Mouse (Mus musculus) heart, adult 11 months (tissue): ENCODE measurements at regions not wholly inside any gene's neighbourhood (a gene's known extent, or its start where the extent isn't known, plus 50 kb on each side); places are given as distances from the start of the nearest gene placed in this dataset.

Experiments
- DNase-seq: peaks from one replicate; pipeline ENCODE4 v3.0.0; 2022

- peak; percentile 63 for DNase-seq
Measured at GRCm38 (mm10) chr3:37909008-37909407, 184.7 kb upstream of the Gm5148 start.

DNA sequence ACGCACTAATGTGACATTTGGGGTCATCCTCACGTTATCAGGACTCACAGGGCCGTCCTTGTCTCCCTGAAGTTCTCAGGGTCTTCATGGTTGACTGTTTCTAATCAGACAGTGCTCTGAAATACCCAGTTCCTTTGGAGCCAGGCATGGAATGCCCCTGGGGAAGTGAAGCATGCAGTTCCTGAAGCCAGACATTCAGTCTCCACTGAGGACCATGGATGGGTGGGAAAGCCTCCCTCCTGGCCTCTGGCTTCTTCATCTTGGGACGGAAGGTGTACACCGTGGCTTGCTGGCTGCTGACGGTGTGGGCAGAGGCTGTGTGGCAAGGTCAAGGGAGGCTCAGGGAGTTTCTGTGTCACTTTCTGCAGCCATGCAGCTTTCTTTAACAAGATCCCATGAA lies 184.2 kb upstream of the Gm5148 start:
- peak; percentile 84 for DNase-seq

- peak; percentile 96 for DNase-seq
Measured at GRCm38 (mm10) chr3:37907432-37908088, 183.3 kb upstream of the Gm5148 start.

GRCm38 (mm10) chr3:37906806-37907251 lies 182.5 kb upstream of the Gm5148 start:
- DNase-seq: peak; percentile 97

DNA sequence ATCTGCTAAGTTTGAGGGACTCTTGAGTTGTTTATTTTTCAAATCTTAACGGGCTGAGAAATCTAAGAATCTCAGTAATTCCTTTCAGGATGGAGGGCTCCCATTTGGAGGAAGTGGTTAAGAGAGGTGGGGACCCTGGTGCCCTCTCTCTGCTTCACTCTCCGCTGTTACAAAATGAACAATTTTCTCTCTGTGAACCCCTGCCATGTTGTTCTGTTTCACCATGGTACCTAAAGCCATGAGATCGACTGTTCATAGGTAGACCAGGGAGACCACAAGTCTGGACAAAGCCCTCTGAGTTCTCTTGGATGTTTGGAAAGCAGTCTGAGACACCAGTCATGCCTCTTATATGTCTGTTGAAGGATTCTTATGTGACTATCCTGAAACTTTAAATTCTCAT lies 179.9 kb upstream of the Gm5148 start:
- peak; percentile 71 for DNase-seq

DNA sequence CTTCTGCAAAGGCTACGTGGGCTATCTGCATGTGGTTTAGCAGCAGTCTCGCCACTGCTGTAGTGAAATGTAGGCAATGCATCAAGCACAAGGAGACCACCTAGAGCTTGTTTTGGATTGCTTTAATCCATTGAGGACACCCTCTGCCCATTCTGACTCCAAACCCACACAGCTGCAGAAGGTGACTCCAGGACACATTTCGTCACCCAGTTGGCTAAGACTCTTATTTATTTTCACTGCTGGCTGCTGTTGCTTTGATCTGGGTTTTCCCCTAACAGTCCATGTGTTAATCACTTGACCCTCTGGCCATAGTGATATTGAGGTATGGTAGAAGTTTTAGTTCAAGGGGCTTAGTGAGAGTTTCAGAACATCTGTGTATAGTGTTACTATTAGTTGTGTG lies 179.2 kb upstream of the Gm5148 start:
- DNase-seq: peak; percentile 96

DNA sequence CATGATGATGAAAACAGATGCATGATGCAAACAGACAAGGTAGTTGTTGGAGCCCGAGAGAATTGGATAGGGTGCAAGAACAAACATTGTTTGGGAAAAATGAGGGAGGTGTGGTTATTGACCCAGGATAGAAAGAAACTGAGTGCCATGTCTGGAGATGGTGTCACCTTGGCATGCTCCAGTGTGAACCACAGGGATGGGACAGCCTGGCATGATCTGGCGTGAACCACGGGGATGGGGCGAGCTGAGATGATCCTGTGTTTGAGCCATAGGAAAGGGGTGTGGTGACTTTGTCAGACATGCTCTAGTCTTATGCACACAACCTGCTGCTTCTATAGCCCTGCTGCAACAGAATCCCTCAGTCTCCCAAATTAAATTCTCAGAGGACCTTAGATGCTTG lies 178.7 kb upstream of the Gm5148 start:
- peak; percentile 90 for DNase-seq

- DNase-seq: no peak
Measured at GRCm38 (mm10) chr3:37897392-37897791, 173.1 kb upstream of the Gm5148 start.

GRCm38 (mm10) chr3:37896821-37897311 lies 172.6 kb upstream of the Gm5148 start:
- DNase-seq: peak; percentile 99

DNA sequence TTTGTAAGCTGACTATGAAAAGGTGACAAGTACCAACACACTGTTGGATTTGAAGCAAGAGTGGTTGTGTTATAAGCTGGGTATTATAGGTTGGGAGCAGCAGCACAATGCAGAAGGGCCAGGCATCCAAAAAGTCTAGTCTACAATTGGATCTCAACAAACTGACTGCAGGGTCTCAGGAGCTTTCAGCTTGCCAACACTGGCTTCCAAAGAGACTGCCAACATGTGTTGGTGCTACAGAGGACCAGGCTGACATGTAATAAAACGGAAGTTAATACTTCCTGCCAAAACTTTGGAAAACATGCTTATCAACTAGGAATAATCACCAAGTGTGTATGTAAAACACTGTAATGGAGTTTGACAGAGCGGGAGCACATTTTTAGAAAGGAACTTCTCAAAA lies 170.3 kb upstream of the Gm5148 start:
- DNase-seq: peak; percentile 92

DNA sequence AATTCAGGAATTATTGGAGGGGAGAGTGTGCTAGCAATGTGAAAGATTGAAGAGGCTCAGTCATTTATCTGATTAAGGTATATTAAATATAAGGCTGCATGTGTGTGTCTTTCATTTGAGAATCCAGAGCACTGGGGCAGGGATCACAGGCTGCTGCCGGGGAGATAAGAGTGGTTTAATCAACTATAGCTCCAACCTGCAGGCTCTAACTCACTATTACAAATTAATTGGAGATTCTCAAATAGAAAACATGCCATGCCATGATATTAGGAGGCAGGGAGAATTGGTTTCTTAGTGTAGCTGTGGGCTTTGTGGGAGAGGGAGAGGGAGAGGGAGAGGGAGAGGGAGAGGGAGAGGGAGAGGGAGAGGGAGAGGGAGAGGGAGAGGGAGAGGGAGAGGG lies 165.9 kb upstream of the Gm5148 start:
- DNase-seq: peak; percentile 40

DNA sequence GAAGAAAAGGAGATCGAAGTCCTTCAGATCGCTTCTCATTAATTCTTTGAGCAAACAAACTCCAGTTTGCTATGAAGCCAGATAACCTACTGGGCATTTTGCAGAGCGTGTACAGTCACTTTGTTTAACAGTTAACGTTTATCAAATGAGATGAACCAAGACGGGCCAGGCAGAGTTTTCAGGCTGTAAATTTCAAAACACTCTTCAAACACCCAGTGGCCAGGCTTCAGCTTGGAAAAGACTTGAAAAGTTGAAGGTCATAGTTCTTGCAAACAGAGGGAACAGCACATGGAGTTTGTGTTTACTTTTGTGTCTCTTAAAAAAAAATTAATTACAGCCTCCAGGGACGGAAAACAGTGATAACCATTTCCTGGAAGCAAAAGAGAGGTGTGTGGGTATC lies 164.2 kb upstream of the Gm5148 start:
- DNase-seq: peak; percentile 68

- DNase-seq: peak; percentile 90
Measured at GRCm38 (mm10) chr3:37887711-37888110, 163.4 kb upstream of the Gm5148 start.

DNA sequence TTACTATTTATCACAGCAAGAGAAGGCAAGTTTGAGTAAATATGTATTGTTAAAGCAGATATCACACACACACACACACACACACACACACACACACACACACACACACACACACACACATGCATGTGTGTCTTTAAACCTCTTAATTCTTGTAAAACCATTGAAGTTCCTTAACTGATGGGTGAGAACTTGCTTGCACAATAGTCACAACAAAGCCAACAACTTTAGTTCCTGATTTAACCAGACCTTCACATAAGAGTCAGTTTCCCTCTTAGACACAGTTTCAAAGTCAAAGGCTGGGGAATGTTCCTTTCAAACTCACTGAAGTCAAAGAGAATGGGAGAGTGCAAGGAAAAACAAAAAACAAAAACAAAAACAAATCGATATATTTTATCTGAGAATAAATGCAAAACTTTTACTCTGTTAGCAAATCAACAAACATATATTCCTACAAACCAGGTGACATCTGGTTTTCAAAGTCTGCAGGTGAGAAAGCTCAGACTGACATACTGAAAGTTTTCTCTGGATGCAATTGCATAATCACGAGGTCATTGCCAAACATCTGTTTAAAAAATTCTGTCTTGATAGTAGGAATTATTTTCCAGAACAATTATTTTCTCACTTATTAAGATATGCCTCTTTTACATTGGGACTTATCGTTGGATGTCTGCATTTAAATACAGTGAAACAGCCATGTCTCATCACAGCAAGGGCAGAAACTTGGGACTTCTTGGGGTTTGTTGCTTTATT lies 162.6 kb upstream of the Gm5148 start:
- DNase-seq: peak; percentile 43

DNA sequence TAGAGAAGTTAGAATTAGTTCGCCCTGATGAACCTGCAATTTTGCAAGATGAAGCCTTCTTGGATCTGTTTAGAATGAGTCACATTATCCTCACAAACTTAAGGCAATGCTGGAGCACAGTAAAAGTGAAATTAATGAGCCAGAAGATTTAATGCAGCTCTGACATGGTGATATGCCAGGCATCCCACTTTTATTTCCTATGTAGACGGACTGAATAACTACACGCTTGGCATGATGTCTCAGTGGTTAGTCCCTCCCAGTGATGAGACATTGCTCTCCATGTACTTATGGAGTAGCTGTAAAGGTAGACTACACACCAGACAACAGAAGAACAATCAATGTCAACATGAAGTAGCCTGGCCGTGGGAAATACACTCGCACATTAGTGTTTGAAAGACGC lies 161.5 kb upstream of the Gm5148 start:
- DNase-seq: peak; percentile 65

DNA sequence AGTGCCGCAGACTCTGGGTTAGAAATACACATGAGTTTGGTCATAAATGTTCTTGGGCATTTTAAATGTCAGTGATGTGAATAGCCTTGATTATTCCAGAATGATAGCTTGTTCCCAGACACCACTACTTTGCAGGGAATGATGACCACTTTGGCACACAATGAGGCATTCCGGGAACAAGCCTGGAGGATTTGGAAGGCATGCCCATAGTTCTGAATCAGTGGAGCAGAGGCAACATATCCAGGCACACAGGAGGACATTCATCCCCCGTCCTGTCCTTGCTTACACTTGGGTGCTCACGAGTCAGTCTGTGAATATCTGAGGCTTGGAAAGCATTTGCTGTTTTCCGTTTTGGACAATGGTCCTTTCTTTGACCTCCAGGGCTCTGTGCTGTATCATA lies 158.1 kb upstream of the Gm5148 start:
- DNase-seq: peak; percentile 94

DNA sequence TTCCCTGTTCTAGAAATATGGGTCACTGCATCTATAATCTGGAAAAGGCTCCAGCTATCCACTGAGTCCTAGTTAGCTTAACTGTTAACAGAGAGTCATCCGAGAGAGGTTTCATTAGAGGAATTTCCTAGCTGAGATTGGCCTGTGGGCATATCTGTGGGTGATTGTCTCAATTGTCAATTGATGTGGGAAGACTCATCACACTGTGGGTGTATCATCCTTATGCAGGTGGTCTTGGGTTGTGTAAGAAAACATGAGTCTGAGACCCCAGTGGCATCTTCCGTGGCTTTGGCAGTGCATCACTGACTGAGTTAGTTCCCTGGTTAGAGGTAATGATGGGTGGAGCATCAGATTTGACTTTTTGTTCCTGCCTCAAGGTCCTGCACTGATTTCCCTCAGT lies 156.7 kb upstream of the Gm5148 start:
- peak; percentile 78 for DNase-seq

- peak; percentile 87 for DNase-seq
Measured at GRCm38 (mm10) chr3:37879056-37879455, 154.8 kb upstream of the Gm5148 start.

DNA sequence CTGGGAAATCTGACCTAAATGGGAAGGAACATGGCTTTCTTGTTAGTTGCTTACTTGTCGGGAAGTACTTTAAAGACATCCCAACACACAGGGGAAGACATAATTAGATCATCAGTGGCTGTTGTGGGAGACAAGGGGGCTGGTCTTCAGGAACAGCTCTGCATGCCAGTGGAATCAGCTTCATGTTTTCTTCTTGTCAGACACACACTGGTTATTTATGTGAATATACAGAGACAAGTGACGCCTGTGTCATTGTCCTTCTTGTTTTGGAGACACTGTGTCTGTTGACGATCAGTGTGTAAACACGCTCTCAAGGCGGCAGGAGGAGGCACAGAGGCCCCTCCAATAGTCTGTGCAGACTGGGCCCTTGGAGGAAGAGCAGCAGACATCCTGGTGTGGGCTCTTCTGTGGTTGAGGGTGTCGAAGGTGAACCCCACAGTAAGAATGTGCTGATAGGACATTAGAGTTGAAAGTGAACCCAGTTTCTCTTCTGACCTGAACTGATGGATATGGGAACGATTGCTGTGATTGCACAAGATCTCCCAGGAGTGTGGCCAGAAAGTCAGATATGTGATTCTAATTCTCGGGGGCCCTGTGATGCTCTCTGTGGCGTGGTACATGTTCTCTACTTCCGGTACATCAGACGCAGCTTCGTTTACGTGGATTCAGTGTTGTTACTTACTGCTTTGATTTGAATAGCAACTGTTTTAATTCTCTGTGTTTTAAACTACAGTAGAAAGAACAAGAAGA lies 151.9 kb upstream of the Gm5148 start:
- peak; percentile 94 for DNase-seq

- peak; percentile 99 for DNase-seq
Measured at GRCm38 (mm10) chr3:37875331-37876015, 151.2 kb upstream of the Gm5148 start.

- peak; percentile 97 for DNase-seq
Measured at GRCm38 (mm10) chr3:37874864-37875263, 150.6 kb upstream of the Gm5148 start.

DNA sequence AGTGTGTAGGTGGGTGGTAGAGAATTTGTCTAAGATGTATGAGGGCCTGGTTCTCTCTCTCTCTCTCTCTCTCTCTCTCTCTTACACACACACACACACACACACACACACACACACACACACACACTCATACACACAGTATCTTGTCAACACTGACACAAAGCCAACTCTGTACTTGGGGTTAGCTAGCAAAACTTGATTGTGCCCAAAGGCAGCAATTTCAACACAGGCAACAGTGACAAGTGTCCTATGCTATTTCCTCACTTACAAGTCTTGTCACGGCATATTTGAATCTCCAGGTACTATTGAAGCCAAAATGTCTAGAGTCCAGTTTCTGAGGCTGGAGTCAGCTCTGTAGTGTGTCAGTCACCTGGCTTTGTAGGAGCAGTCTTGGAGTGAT lies 150.1 kb upstream of the Gm5148 start:
- DNase-seq: no peak

- DNase-seq: no peak
Measured at GRCm38 (mm10) chr3:37872329-37872728, 148.0 kb upstream of the Gm5148 start.
